Mouse (Mus musculus): ENCODE measurements around the gene 4931440F15Rik.

DNA sequence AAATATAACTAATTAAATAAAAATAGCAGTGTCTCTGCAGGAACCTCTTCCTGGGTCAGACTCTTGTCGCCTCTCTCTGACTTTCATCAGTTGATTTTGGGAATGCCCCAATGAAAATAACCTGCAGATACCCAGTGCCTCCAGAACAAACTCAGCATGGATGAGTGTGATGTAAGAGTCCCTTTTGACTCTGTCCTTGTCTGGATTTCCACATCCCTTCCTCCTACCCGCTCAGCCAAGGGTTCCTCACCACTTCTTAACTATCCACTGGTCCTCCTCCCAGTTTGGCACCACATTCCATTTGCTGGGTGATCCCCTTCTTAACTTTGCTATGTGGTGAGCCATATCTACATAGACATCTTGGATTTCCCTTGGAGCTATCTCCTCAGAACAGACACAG lies 34.7 kb downstream of the 4931440F15Rik start:
- TF ChIP-seq CTCF (IDR thresholded peaks at IDR 0.05; ENCODE audit: extremely low read depth, insufficient read length, insufficient replicate concordance, low read depth, low read length) (no peak), POLR2A (IDR thresholded peaks at IDR 0.05; ENCODE audit: low read depth, low read length) (no peak)
